Mouse (Mus musculus): Measurements from ENCODE around the gene Svs1.

DNA sequence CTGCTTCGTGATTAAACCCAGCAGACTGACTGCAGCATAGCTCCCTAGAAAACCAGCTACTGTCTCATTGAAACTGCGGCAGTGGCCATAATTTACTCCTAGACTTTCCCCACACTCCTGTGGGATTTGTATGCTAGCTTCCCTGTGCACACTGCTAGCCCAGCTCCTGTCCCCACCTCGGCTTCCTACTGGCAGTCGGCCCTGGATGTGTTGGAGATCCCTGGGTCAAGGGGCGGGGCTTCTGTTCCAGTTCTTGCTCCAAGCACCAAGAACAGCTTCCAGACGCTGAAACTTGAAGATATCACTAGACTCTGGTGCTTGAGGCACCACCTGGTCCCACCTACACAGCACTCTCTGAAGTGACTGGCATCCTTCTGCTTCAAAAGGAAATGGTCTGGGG lies 11.5 kb downstream of the Svs1 start:
- no peak for TF ChIP-seq CTCF (IDR thresholded peaks at IDR 0.05; ENCODE audit: control insufficient read depth, insufficient read depth, insufficient read length)
- no peak for TF ChIP-seq MAX (IDR thresholded peaks at IDR 0.05)
- no peak for TF ChIP-seq FOSL1 (IDR thresholded peaks at IDR 0.05; ENCODE audit: insufficient read depth, low read length, poor library complexity, severe bottlenecking)
- no peak for TF ChIP-seq USF1 (IDR thresholded peaks at IDR 0.05; ENCODE audit: low read depth)

All from C2C12 (cell line).